Mouse (Mus musculus) CH12.LX (cell line): ENCODE measurements around the gene Dhdh. TPM values are rescaled to one million over a fixed set of nuclear protein-coding genes. Genes with fewer than 3 reads are reported as not detected.

Experiments
- DNase-seq: peaks from one replicate; pipeline ENCODE4 v3.0.0-alpha.2; 2013; ENCODE audit errors: extremely low read depth
- H3K27ac ChIP-seq: 2 replicates; pipeline ENCODE4 v1.5.1; 2012; ENCODE audit warnings: low read depth, mild to moderate bottlenecking, control low read depth, moderate library complexity; ENCODE audit not compliant: insufficient read depth
- H3K27me3 ChIP-seq: replicated peaks from 2 replicates; pipeline ENCODE3; 2012; ENCODE audit warnings: inconsistent platforms
- H3K36me3 ChIP-seq, 2 experiments: replicated peaks in 1 of 2; 2 replicates each; pipeline versions ENCODE3 to v1.6.1; 2012; ENCODE audit warnings: inconsistent platforms in 1 of 2, low read length in 1 of 2, mild to moderate bottlenecking in 1 of 2, mixed read lengths in 1 of 2, moderate library complexity in 1 of 2; ENCODE audit not compliant: control insufficient read depth in 1 of 2, insufficient read depth in 1 of 2
- H3K4me1 ChIP-seq, 2 experiments: 2 replicates each; pipeline ENCODE4 v1.6.1; 2012; ENCODE audit warnings: inconsistent platforms in 1 of 2, moderate library complexity in 1 of 2; ENCODE audit not compliant: insufficient read depth in 2 of 2, control insufficient read depth in 1 of 2
- H3K4me2 ChIP-seq: 2 replicates; pipeline ENCODE4 v1.6.1; 2012; ENCODE audit warnings: low read depth, mild to moderate bottlenecking, control low read depth; ENCODE audit not compliant: poor library complexity, insufficient read depth, severe bottlenecking
- H3K4me3 ChIP-seq, 3 experiments: fragments of 150-350 bp in 1 of 3; sonication (generic) in 1 of 3; replicated peaks in 1 of 3; 2 replicates each; pipeline versions ENCODE3 to v1.5.1; 2011 to 2012; ENCODE audit warnings: low read depth in 2 of 3, low read length in 2 of 3, mild to moderate bottlenecking in 2 of 3, moderate library complexity in 2 of 3, control low read depth in 1 of 3, improper control_type of control experiment in 1 of 3, inconsistent platforms in 1 of 3, mixed read lengths in 1 of 3; ENCODE audit not compliant: poor library complexity in 1 of 3
- H3K79me2 ChIP-seq: replicated peaks from 2 replicates; pipeline ENCODE4 v1.6.1; 2012; ENCODE audit warnings: mild to moderate bottlenecking, moderate library complexity; ENCODE audit not compliant: control insufficient read depth, poor library complexity, insufficient read depth, severe bottlenecking; ENCODE audit errors: extremely low read depth
- H3K9ac ChIP-seq: 2 replicates; pipeline ENCODE4 v1.6.1; 2012; ENCODE audit warnings: low read depth, mild to moderate bottlenecking, control low read depth, moderate library complexity; ENCODE audit not compliant: insufficient read depth
- H3K9me3 ChIP-seq: replicated peaks from 2 replicates; pipeline ENCODE3; 2012; ENCODE audit warnings: low read length, inconsistent platforms, mixed read lengths
- BHLHE40 ChIP-seq: IDR thresholded peaks from 2 replicates; pipeline ENCODE4 v1.6.1; 2011; ENCODE audit warnings: mild to moderate bottlenecking, low read depth, low read length, improper control_type of control experiment
- CHD1 ChIP-seq: IDR thresholded peaks from 2 replicates; pipeline ENCODE4 v1.6.1; 2012; ENCODE audit warnings: low read depth, low read length, improper control_type of control experiment, inconsistent platforms
- CHD2 ChIP-seq: IDR thresholded peaks from 2 replicates; pipeline ENCODE4 v1.6.1; 2011; ENCODE audit warnings: low read length, improper control_type of control experiment
- CTCF ChIP-seq, 2 experiments: IDR thresholded peaks in 1 of 2; conservative IDR thresholded peaks in 1 of 2; 2 replicates each; pipeline ENCODE4 v1.5.1; 2011 to 2012; ENCODE audit warnings: low read depth in 2 of 2, low read length in 2 of 2, improper control_type of control experiment in 1 of 2, inconsistent platforms in 1 of 2, mild to moderate bottlenecking in 1 of 2, moderate library complexity in 1 of 2
- E2F4 ChIP-seq: IDR thresholded peaks from 2 replicates; pipeline ENCODE4 v1.6.1; 2011; ENCODE audit warnings: low read depth, low read length, improper control_type of control experiment; ENCODE audit not compliant: insufficient replicate concordance
- ELF1 ChIP-seq: IDR thresholded peaks from 2 replicates; pipeline ENCODE4 v1.6.1; 2014; ENCODE audit warnings: low read depth, mild to moderate bottlenecking, inconsistent platforms, low read length, improper control_type of control experiment
- ETS1 ChIP-seq: conservative IDR thresholded peaks from 2 replicates; pipeline ENCODE4 v1.6.1; 2012; ENCODE audit warnings: low read depth, mild to moderate bottlenecking, inconsistent platforms, low read length, improper control_type of control experiment, moderate library complexity
- HCFC1 ChIP-seq: IDR thresholded peaks from 2 replicates; pipeline ENCODE4 v1.6.1; 2012; ENCODE audit warnings: low read depth, mild to moderate bottlenecking, inconsistent platforms, low read length, improper control_type of control experiment
- IRF4 ChIP-seq: IDR thresholded peaks from 2 replicates; pipeline ENCODE4 v1.6.1; 2014; ENCODE audit warnings: low read depth, mild to moderate bottlenecking, inconsistent platforms, low read length, improper control_type of control experiment
- JUN ChIP-seq: IDR thresholded peaks from 2 replicates; pipeline ENCODE4 v1.6.1; 2011; ENCODE audit warnings: low read depth, mild to moderate bottlenecking, low read length, improper control_type of control experiment, moderate library complexity; ENCODE audit not compliant: insufficient read depth
- JUND ChIP-seq: conservative IDR thresholded peaks from 2 replicates; pipeline ENCODE4 v1.6.1; 2011; ENCODE audit warnings: low read depth, low read length, improper control_type of control experiment
- KAT2A ChIP-seq: IDR thresholded peaks from 2 replicates; pipeline ENCODE4 v1.6.1; 2012; ENCODE audit warnings: low read length, improper control_type of control experiment, inconsistent platforms; ENCODE audit not compliant: insufficient replicate concordance
- MAX ChIP-seq: IDR thresholded peaks from 2 replicates; pipeline ENCODE4 v1.6.1; 2011; ENCODE audit warnings: low read length, improper control_type of control experiment
- MAZ ChIP-seq: IDR thresholded peaks from 2 replicates; pipeline ENCODE4 v1.6.1; 2012; ENCODE audit warnings: low read depth, mild to moderate bottlenecking, inconsistent platforms, low read length, improper control_type of control experiment, moderate library complexity
- MEF2A ChIP-seq: IDR thresholded peaks from 2 replicates; pipeline ENCODE4 v1.6.1; 2014; ENCODE audit warnings: low read depth, mild to moderate bottlenecking, inconsistent platforms, low read length, improper control_type of control experiment, borderline replicate concordance
- MXI1 ChIP-seq: IDR thresholded peaks from 2 replicates; pipeline ENCODE4 v1.6.1; 2011; ENCODE audit warnings: mild to moderate bottlenecking, low read depth, low read length, improper control_type of control experiment
- MYC ChIP-seq: IDR thresholded peaks from 2 replicates; pipeline ENCODE4 v1.6.1; 2011; ENCODE audit warnings: low read depth, mild to moderate bottlenecking, improper control_type of control experiment, low read length
- NELFE ChIP-seq: IDR thresholded peaks from 2 replicates; pipeline ENCODE4 v1.6.1; 2011; ENCODE audit warnings: low read depth, low read length, improper control_type of control experiment
- POLR2A ChIP-seq: IDR thresholded peaks from 2 replicates; pipeline ENCODE4 v1.6.1; 2011; ENCODE audit warnings: low read depth, mild to moderate bottlenecking, improper control_type of control experiment, low read length
- POLR2AphosphoS2 ChIP-seq: IDR thresholded peaks from 2 replicates; pipeline ENCODE4 v1.6.1; 2011; ENCODE audit warnings: low read depth, low read length, improper control_type of control experiment
- RAD21 ChIP-seq: IDR thresholded peaks from 2 replicates; pipeline ENCODE4 v1.6.1; 2011; ENCODE audit warnings: low read depth, mild to moderate bottlenecking, low read length, improper control_type of control experiment, moderate library complexity
- RCOR1 ChIP-seq: conservative IDR thresholded peaks from 2 replicates; pipeline ENCODE4 v1.6.1; 2012; ENCODE audit warnings: low read depth, mild to moderate bottlenecking, inconsistent platforms, low read length, improper control_type of control experiment
- SIN3A ChIP-seq: IDR thresholded peaks from 2 replicates; pipeline ENCODE4 v1.6.1; 2012; ENCODE audit warnings: low read length, improper control_type of control experiment, inconsistent platforms
- SMC3 ChIP-seq: IDR thresholded peaks from 2 replicates; pipeline ENCODE4 v1.6.1; 2011; ENCODE audit warnings: low read depth, low read length, improper control_type of control experiment
- TBP ChIP-seq: conservative IDR thresholded peaks from 2 replicates; pipeline ENCODE4 v1.6.1; 2011; ENCODE audit warnings: low read depth, low read length, improper control_type of control experiment
- TCF12 ChIP-seq: IDR thresholded peaks from 2 replicates; pipeline ENCODE4 v1.6.1; 2014; ENCODE audit warnings: low read depth, mild to moderate bottlenecking, inconsistent platforms, low read length, improper control_type of control experiment
- UBTF ChIP-seq: IDR thresholded peaks from 2 replicates; pipeline ENCODE4 v1.6.1; 2012; ENCODE audit warnings: low read depth, mild to moderate bottlenecking, inconsistent platforms, low read length, improper control_type of control experiment, moderate library complexity
- USF1 ChIP-seq: IDR thresholded peaks from 2 replicates; pipeline ENCODE4 v1.6.1; 2014; ENCODE audit warnings: low read depth, mild to moderate bottlenecking, inconsistent platforms, low read length, improper control_type of control experiment
- USF2 ChIP-seq: conservative IDR thresholded peaks from 2 replicates; pipeline ENCODE4 v1.6.1; 2011; ENCODE audit warnings: low read depth, low read length, improper control_type of control experiment
- ZC3H11A ChIP-seq: IDR thresholded peaks from 2 replicates; pipeline ENCODE4 v1.6.1; 2012; ENCODE audit warnings: low read depth, mild to moderate bottlenecking, inconsistent platforms, low read length, improper control_type of control experiment
- ZMIZ1 ChIP-seq: IDR thresholded peaks from 2 replicates; pipeline ENCODE4 v1.6.1; 2012; ENCODE audit warnings: low read depth, mild to moderate bottlenecking, inconsistent platforms, low read length, improper control_type of control experiment
- ZNF384 ChIP-seq: IDR thresholded peaks from 2 replicates; pipeline ENCODE4 v1.6.1; 2012; ENCODE audit warnings: low read depth, low read length, improper control_type of control experiment, inconsistent platforms
- dilution Hi-C: fragments of 300-500 bp; cut with MboI; formaldehyde crosslinking; loops from 2 replicates; pipeline ENCODE4 v1.14.3; 2020; ENCODE audit warnings: low sequenced_read_pairs; ENCODE audit not compliant: extremely low pct_unique_long_range_greater_than_20kb, extremely low pct_ligation_motif_present
- in situ Hi-C: fragments of 300-500 bp; cut with MboI; formaldehyde crosslinking; loops from 3 replicates; pipeline ENCODE4 v1.14.3; 2019; ENCODE audit warnings: low sequenced_read_pairs, low pct_ligation_motif_present, low pct_unique_long_range_greater_than_20kb, mixed read lengths
- polyA plus RNA-seq: library from polyadenylated mRNA; unstranded; fragments of >175 nt; gene quantifications from 2 replicates; pipeline ENCODE4 v1.2.1, GENCODE M21; 2012; ENCODE audit warnings: low read depth; ENCODE audit not compliant: insufficient read length
- total RNA-seq, 2 experiments: library from RNA; depleted of rRNA; stranded (reverse); fragments of 300-350 nt in 1 of 2; fragments of >200 nt in 1 of 2; gene quantifications; 2 replicates each; pipeline ENCODE4 v1.2.3; 2012 to 2014

Gene Dhdh
- total and polyA plus RNA-seq, 3 experiments: 5.9 to 18.0 (median 7.2) TPM

- no peaks in the 10 kb centered on the region for H3K27me3 ChIP-seq
- peaks cover 19% of the 10 kb centered on the region for H3K79me2 ChIP-seq
- DNase-seq: no peak
- H3K9ac ChIP-seq: no peak overlapping the region
- no peaks in the 10 kb centered on the region for H3K9me3 ChIP-seq
- no peak overlapping the region for H3K27ac ChIP-seq
- H3K4me1 ChIP-seq: peaks cover 0 to 23% of the 10 kb centered on the region in 2 experiments; a peak in 2 of 4 replicates
- no peak for TF ChIP-seq ETS1
- TF ChIP-seq ZNF384: no peak
- TF ChIP-seq POLR2A: no peak
- no peak for TF ChIP-seq SIN3A
- no peak for TF ChIP-seq E2F4
- no peak for TF ChIP-seq TBP
- TF ChIP-seq JUN: no peak
- no peak for TF ChIP-seq BHLHE40
- TF ChIP-seq KAT2A: no peak
- TF ChIP-seq ZMIZ1: no peak
- no peak for TF ChIP-seq TCF12
- TF ChIP-seq UBTF: no peak
- no peak for TF ChIP-seq MAZ
- TF ChIP-seq NELFE: no peak
- no peak for TF ChIP-seq HCFC1
- no peak for TF ChIP-seq CHD1
- no peak for TF ChIP-seq USF1
- H3K36me3 ChIP-seq: peaks cover 44 to 70% of the 10 kb centered on the region in 2 experiments
- dilution Hi-C loops: no loop called here
- in situ Hi-C loops: no loop called here
- H3K4me3 ChIP-seq: no peak overlapping the region
- no peak overlapping the region for H3K4me2 ChIP-seq
Measured at GRCm38 (mm10) chr7:45454971-45455370, 33.6 kb downstream of the Dhdh start.

DNA sequence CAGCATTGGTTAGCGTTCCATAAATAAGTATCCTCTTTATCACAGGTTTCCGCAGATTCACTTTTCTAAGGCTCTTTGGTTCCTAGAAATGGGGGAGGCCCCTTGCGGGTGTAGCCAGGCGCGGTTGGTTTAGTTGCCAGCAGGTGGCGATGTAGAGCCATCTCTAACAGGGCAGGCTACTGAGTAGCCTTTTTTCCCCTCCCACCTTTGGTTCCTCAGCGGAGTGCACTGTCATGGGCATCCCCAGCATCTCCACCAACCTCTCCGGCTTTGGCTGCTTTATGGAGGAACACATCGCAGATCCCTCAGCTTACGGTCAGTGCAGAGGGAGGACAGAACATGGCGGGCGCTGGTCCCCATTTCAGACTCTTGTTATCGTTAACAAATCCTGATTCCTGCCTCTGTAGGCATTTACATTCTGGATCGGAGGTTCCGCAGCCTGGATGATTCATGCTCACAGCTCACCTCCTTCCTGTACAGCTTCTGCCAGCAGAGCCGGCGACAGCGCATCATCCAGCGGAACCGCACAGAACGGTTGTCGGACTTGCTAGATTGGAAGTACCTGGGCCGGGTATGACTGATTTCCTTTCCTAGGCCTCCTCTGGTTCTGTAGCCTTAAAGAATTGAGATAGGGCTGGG lies 37.1 kb downstream of the Dhdh start:
- in situ Hi-C loops: no loop called here
- TF ChIP-seq ELF1 (0 out of 2 replicates have a peak, but pooled peaks have one; percentile 16), SMC3 (peak; percentile 86), MYC (0 out of 2 replicates have a peak, but pooled peaks have one; percentile 43), POLR2A (no peak), CTCF (conservative IDR thresholded peaks at IDR 0.05 in 1 of 2, IDR thresholded peaks at IDR 0.05 in 1 of 2; ENCODE audit: low read depth in 2 of 2, low read length in 2 of 2) (peak; percentile 73 to 90), CHD2 (no peak), POLR2AphosphoS2 (no peak), RAD21 (peak; percentile 75), HCFC1 (no peak), JUN (no peak), MAX (no peak), TCF12 (peak; percentile 19; the same call in 1 of the 2 replicates), BHLHE40 (no peak; the same call in 1 of the 2 replicates), SIN3A (peak; percentile 39; the same call in 1 of the 2 replicates), UBTF (no peak), RCOR1 (no peak), IRF4 (peak; percentile 63; the same call in 1 of the 2 replicates), MXI1 (peak; percentile 53), CHD1 (no peak), KAT2A (no peak), ZC3H11A (no peak), USF2 (no peak), MEF2A (peak; percentile 45; the same call in 1 of the 2 replicates), JUND (no peak)

More for the DNA sequence above, 37.1 kb downstream of the Dhdh start:
- dilution Hi-C loops: no loop called here
- H3K9me3 ChIP-seq: no peaks in the 10 kb centered on the region
- H3K27ac ChIP-seq: no peak overlapping the region
- DNase-seq: peak; percentile 92
- H3K36me3 ChIP-seq: peaks cover 42 to 67% of the 10 kb centered on the region in 2 experiments
- H3K4me2 ChIP-seq: no peak overlapping the region
- no peak overlapping the region for H3K9ac ChIP-seq
- H3K4me3 ChIP-seq: no peak overlapping the region
- no peaks in the 10 kb centered on the region for H3K27me3 ChIP-seq
- peaks cover 2 to 25% of the 10 kb centered on the region in 2 experiments for H3K4me1 ChIP-seq
- H3K79me2 ChIP-seq: no peaks in the 10 kb centered on the region
